Mouse (Mus musculus) olfactory bulb, adult 2 months (tissue): ENCODE measurements around the gene Pced1b.

Source experiments
- CTCF ChIP-seq: fragments of 200-500 bp; IDR thresholded peaks from 2 replicates; pipeline ENCODE4 v1.5.1; 2012; ENCODE audit warnings: low read depth, mild to moderate bottlenecking, low read length, moderate library complexity; ENCODE audit not compliant: insufficient read depth
- POLR2A ChIP-seq: fragments of 200-500 bp; IDR thresholded peaks from 2 replicates; pipeline ENCODE4 v1.6.1; 2012; ENCODE audit warnings: mild to moderate bottlenecking, low read depth, low read length, moderate library complexity; ENCODE audit not compliant: insufficient read depth

GRCm38 (mm10) chr15:97255800-97256199 lies 8.9 kb downstream of the Pced1b start:
- TF ChIP-seq CTCF (no peak), POLR2A (no peak)
